Mouse (Mus musculus) monocyte, adult 5-6 weeks (primary cell): ENCODE measurements around the gene Olfr1500. TPM values are rescaled to one million over a fixed set of nuclear protein-coding genes. Genes with fewer than 3 reads are reported as not detected.
"Not testable (repeated sequence)": the region's sequence is repeated elsewhere in the genome, so short reads cannot be mapped to it uniquely, and the experiment has no call there.

Experiments used
- ATAC-seq: fragments of 153-309, 156-312 bp; replicated peaks from 2 replicates; pipeline ENCODE4 v1.8.0; 2017; ENCODE audit warnings: mild to moderate bottlenecking; ENCODE audit not compliant: low TSS enrichment, insufficient number of reproducible peaks, severe bottlenecking, poor library complexity, low FRiP score
- total RNA-seq: library from RNA; stranded (forward); fragments of 200-1000, 200-491, 200-594 nt; gene quantifications from 3 replicates; pipeline ENCODE4 v1.2.3, GENCODE M21; 2017

Gene Olfr1500
- not detected in 3 replicates for total RNA-seq

DNA sequence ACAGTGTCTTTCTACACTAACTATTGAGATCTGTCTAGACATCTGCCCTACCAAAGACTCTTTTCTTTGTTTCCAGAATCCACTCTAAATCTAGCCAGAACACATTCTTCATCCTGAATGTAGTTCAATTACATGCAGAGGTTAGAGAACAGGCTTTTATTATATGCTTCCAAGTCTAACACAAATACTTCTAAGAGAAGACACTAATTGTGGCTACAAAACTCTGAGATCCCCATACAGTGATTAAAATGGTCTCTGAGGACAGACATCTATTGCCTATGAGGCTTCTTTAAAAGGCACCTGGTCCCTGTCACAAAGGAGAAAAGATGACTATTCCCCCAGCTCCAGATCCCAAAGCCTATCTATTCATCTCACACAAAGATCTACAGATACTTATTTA is at the start of gene Olfr1500:
Olfr1500 (minus strand) TSS at position 101 of the 400 bp plus-strand sequence.
- ATAC-seq: no peak

DNA sequence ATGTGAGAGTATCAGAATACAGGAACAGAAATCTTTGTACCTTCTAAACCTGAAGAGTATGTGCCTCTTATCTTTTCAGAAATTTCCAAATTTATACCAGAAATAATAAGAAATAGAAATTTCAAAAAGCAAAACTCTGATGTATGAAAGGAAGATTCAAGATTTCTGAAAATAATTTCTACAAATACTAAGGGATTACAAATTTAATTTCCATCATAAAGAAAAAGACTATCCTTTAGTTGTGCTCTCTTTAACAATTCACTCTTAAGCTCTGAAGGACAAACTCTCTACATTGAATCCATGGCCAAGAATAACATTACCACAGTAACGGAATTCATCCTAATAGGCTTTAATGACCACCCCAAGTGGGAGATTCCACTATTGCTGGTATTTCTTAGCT is 31.2 kb upstream of the Olfr1500 start, which contains the start of gene Olfr1502:
Olfr1502 (plus strand) TSS at position 301 of the 400 bp plus-strand sequence.
- ATAC-seq: no peak

GRCm38 (mm10) chr19:13850592-13850991 is 20.3 kb upstream of the Olfr1500 start, which contains the start of gene Olfr1501:
Gene Olfr1501 (minus strand): TSS chr19:13850692.
- not testable (repeated sequence) for ATAC-seq

DNA sequence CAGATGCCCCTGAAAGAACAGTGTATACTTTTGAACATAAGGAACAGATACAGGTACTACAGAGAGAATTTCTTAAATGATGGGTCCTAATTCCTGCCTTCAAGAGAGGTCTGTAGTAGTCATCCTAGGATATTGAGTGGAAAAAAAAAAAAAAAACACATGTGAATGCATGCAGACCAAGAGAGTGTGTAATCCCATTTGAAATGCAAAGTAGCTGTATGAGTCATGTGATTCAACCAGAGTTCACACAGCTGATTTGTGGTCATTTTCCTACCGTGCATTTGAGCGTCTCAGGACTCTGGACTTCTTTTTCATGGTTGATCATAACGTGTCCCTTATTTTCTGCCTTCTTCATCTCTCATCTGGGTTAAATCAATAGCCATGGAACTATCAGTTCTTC is 1.8 kb downstream of the Olfr1500 start:
- no peak for ATAC-seq

DNA sequence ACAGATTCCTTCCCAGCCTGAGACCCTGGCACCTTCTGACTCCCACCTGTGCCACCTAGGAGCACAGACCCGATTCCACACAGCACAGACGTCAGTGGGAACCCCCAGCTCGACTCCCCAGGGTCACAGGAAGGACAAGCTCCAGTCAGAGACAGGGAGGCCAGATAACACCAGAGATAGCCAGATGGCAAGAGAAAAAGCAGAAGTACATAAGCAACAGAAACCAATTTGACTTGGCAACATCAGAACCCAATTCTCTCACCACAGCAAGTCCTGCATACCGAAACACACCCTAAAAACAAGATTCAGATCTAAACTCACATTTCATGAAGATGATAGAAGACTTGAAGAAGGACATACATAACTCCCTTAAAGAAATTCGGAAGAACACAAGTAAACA is 9.4 kb downstream of the Olfr1500 start:
- ATAC-seq: no peak

DNA sequence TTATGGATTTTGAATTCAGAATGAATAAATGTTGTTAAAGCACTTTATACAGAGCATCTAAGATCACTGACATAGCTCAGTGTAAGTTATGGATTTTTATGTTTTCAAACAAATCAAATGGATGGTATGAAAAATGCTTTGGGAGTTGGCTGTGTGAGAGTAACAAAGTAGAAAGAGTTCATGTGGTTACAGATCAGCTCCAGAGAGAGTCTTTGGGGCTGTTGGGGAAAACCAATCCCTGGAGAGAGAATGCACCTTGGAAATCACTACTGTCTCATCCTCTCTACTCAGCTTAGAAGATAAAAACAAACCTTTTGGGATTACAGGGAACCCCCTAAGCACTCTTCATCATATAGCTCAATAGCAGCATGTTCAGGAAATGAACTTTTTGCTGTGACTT is 10.9 kb downstream of the Olfr1500 start, which contains the start of gene Olfr1499:
Olfr1499 (minus strand) TSS at position 101 of the 400 bp plus-strand sequence.
- ATAC-seq: no peak

DNA sequence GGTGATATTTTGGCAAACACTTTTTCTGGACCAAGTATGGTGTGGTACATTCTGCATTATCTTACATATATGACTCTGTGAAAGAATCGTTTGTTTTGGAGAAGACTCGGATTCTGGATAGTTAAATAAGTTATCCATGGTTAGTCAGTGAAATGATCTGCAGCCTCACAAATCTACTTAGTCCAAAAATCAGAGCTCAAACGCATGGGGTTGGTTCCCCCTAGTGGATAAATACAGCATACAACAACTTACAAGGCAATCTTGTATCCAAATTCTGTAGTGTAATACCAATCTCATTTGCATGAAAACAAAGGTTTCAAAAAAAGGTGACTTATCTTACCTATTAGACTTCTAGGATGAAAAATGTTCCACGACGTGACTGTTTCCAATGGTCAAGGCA is 11.5 kb downstream of the Olfr1500 start:
- no peak for ATAC-seq

DNA sequence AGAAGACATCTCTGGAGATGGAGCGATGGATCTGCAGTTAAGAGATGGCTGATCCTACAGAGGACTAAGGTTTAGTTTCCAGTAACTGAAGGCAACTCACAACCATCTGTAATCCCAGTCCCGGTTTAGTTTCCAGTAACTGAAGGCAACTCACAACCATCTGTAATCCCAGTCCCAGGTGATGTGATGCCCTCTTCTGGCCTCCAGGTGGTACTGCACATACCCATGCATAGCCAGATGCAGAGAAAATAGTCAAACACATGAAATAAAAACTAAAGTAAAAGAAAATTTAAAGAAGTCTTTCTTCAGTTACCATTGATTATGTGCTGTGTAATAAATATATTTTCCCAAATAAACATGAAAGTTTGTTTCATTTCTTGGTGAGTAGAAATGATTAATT is 17.5 kb downstream of the Olfr1500 start:
- ATAC-seq: no peak

- not testable (repeated sequence) for ATAC-seq
These were observed 24.8 kb downstream of the Olfr1500 start for GRCm38 (mm10) chr19:13805486-13805885.

DNA sequence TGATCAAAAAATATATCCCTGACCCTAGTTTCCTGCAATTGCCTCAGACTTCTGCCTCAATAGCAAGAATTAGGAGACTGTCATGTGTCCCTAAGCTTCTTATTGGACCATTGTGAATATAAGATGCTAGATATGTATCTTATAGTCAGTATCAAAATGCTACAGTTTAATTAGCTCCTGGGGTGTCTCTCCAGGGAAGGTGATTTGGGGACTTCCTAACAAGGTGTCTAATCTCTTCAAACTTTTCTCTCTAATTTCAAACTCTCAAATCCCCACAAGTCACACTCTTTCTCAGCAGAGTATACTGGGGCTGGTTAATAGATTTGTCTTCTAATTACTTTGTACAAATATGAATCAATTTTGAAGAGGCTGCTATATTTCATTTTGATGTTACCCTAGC is 32.2 kb downstream of the Olfr1500 start, which contains the start of gene Olfr1497:
Olfr1497 (minus strand) TSS at position 101 of the 400 bp plus-strand sequence.
- ATAC-seq: no peak

DNA sequence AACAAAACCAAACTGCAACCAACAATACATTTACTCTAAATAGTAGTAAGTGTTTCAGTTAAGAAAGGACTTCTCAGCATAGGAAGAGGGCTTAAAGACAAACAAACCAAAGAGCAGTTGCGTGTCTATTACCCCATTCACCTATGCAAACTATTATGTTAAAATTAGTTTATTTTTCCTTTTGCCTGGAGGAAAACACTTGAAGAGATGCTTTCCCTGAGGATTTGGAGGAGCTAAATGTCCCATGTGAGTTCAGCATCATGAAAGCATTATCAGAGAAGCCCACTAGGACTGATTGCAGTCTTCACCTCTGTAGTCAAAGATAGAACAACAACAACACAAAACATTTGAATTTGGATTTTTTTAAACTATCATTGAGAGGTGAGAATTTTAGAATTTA is 52.7 kb downstream of the Olfr1500 start, which contains the start of gene Olfr1496:
Olfr1496 (plus strand) TSS at position 301 of the 400 bp plus-strand sequence.
- ATAC-seq: no peak

Other genes with a start within 250 kb of the Olfr1500 start
- not detected in 3 replicates for gene Olfr1484, start 247.0 kb downstream of the Olfr1500 start, total RNA-seq
- gene Olfr1487, start 213.1 kb downstream of the Olfr1500 start, total RNA-seq: not detected in 3 replicates
- not detected in 3 replicates for gene Olfr1489, start 198.9 kb downstream of the Olfr1500 start, total RNA-seq
- not detected in 3 replicates for gene Olfr1490, start 179.4 kb downstream of the Olfr1500 start, total RNA-seq
- not detected in 3 replicates for gene Olfr1491, start 133.2 kb downstream of the Olfr1500 start, total RNA-seq
- gene Olfr1493-ps1, start 107.2 kb downstream of the Olfr1500 start, total RNA-seq: not detected in 3 replicates
- gene Olfr1494, start 90.8 kb downstream of the Olfr1500 start, total RNA-seq: not detected in 3 replicates
- gene Olfr1495, start 65.9 kb downstream of the Olfr1500 start, total RNA-seq: not detected in 3 replicates
- not detected in 3 replicates for gene Olfr1496, start 52.6 kb downstream of the Olfr1500 start, total RNA-seq
- not detected in 3 replicates for gene Olfr1497, start 32.3 kb downstream of the Olfr1500 start, total RNA-seq
- gene Olfr1499, start 11.0 kb downstream of the Olfr1500 start, total RNA-seq: not detected in 3 replicates
- gene Olfr1501, start 20.2 kb upstream of the Olfr1500 start, total RNA-seq: not detected in 3 replicates
- not detected in 3 replicates for gene Olfr1502, start 31.3 kb upstream of the Olfr1500 start, total RNA-seq
- gene Olfr1504, start 67.4 kb upstream of the Olfr1500 start, total RNA-seq: not detected in 3 replicates
- gene Olfr1505, start 83.0 kb upstream of the Olfr1500 start, total RNA-seq: not detected in 3 replicates